Mouse (Mus musculus) forebrain, postnatal 0 days (tissue): ENCODE data around the gene Rlf. TPM values are rescaled to one million over a fixed set of nuclear protein-coding genes. Genes with fewer than 3 reads are reported as not detected.

Source experiments
- ATAC-seq: fragments of 200-750 bp; cut with Nextera tagmentation; 2 replicates; pipeline ENCODE4 v1.8.0; 2017; ENCODE audit warnings: mild to moderate bottlenecking, moderate library complexity
- DNase-seq: peaks from one replicate; pipeline ENCODE4 v3.0.0-alpha.2; 2015
- H3K27ac ChIP-seq: fragments of 300-500 bp; sonication (generic); 2 replicates; pipeline ENCODE4 v1.5.1; 2014; ENCODE audit warnings: low read depth, mild to moderate bottlenecking, antibody characterized with exemption, low read length, moderate library complexity, mixed read lengths
- H3K27me3 ChIP-seq: fragments of 300-500 bp; sonication (generic); 2 replicates; pipeline ENCODE4 v1.6.1; 2014; ENCODE audit warnings: mild to moderate bottlenecking, low read length, mixed read lengths; ENCODE audit not compliant: insufficient read depth
- H3K36me3 ChIP-seq: fragments of 300-500 bp; sonication (generic); 2 replicates; pipeline ENCODE4 v1.6.1; 2014; ENCODE audit warnings: mild to moderate bottlenecking, moderate library complexity; ENCODE audit not compliant: insufficient read depth
- H3K4me1 ChIP-seq: fragments of 300-500 bp; sonication (generic); 2 replicates; pipeline ENCODE4 v1.6.1; 2014; ENCODE audit warnings: antibody characterized with exemption; ENCODE audit not compliant: insufficient read depth
- H3K4me2 ChIP-seq: fragments of 300-500 bp; sonication (generic); 2 replicates; pipeline ENCODE4 v1.6.1; 2014; ENCODE audit warnings: low read depth, mild to moderate bottlenecking, moderate library complexity
- H3K4me3 ChIP-seq: fragments of 300-500 bp; sonication (generic); 2 replicates; pipeline ENCODE4 v1.5.1; 2014; ENCODE audit warnings: low read depth, low read length, mixed read lengths
- H3K9ac ChIP-seq: fragments of 300-500 bp; sonication (generic); 2 replicates; pipeline ENCODE4 v1.6.1; 2014; ENCODE audit warnings: mild to moderate bottlenecking
- H3K9me3 ChIP-seq: fragments of 300-500 bp; sonication (generic); 2 replicates; pipeline ENCODE4 v1.6.1; 2016; ENCODE audit warnings: low read length
- CTCF ChIP-seq: sonication (generic); IDR thresholded peaks from 2 replicates; pipeline ENCODE4 v1.5.1; 2016; ENCODE audit warnings: antibody characterized with exemption, control low read depth, low read depth
- WGBS: fragments of 180-500 bp; shearing (Covaris S2); extraction: QIAGEN DNeasy Blood & Tissue Kit; methylation state at CpG from one replicate; pipeline ENCODE4 v1.1.7; 2014; 5-methylcytosine and 5-hydroxymethylcytosine counted together
- polyA plus RNA-seq: library from polyadenylated mRNA; unstranded; fragments of >200 nt; fragmentation: Nextera tagmentation; extraction: Ambion mirVana; gene quantifications from 2 replicates; pipeline ENCODE4 v1.2.1, GENCODE M21; 2015
- total RNA-seq: library from RNA; depleted of rRNA; stranded (reverse); fragments of >200 nt; gene quantifications from 2 replicates; pipeline ENCODE4 v1.2.3, GENCODE M21; 2014; rRNA removed

The Rlf gene
- total and polyA plus RNA-seq, 2 experiments from 2014 or later = 17.4 to 42.9 TPM

DNA sequence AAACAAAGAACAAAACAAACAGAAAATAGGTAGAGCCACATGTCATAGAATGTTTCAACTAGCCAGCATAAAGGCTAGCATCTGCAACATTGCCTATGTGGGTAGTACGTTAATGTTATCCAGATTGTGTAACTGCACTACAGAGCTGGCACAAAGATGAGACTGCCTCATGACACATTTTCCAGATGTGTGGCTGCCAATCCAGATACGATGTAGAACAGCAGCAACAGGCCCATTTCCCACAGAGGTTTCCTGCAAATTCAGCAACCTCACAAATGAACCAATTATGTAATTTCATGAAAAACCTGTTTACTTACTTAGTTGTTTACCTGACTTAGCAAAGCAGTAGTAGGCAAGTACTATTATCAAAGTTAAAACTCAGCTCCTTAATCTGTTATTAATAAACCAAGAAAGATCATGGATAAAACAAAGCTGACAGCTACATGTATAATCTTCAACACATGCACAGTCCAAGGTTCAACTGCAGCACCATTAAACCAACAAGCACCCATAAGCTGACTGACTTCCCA is 51.3 kb downstream of the Rlf start:
- no peak overlapping the region for H3K9ac ChIP-seq

DNA sequence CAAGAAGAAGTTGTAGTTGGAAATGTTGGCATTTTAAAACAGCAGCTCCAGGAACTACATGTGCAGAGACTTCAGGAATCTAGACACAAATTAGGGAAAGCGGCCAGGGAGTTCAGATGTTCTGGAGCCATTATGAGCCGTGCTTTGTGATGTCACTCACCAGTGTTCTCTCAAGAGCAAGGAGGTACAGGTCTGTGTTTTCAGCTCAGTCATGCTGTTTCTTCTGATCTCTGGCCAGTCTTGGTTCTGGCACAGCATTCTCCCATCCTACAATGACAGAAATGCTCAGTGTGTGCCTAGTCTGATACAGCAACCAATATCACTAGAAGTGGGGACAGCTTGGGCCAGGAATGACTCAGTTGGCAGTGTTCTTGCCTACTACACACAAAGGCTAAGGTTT is 105.8 kb downstream of the Rlf start, which contains the start of gene Tmco2:
Gene Tmco2 (minus strand): TSS at position 101 of the 400 bp plus-strand sequence.
- DNase-seq (no peak), ATAC-seq (no peak)
- TF ChIP-seq CTCF = no peak
- Histone ChIP-seq H3K4me1 (no peaks in the 10 kb centered on the region), H3K9me3 (no peaks in the 10 kb centered on the region), H3K27me3 (no peaks in the 10 kb centered on the region; the same call in 1 of the 2 replicates), H3K27ac (no peak within 1 kb of the TSS), H3K4me3 (no peak within 1 kb of the TSS), H3K9ac (no peak within 1 kb of the TSS), H3K36me3 (no peaks in the 10 kb centered on the region), H3K4me2 (no peak within 1 kb of the TSS)
- WGBS = 93% methylated on average over 2 of the region's 2 CpGs

More for the DNA sequence above, 51.3 kb downstream of the Rlf start:
- Histone ChIP-seq H3K27me3 (no peaks in the 10 kb centered on the region), H3K9me3 (no peaks in the 10 kb centered on the region), H3K27ac (no peak overlapping the region), H3K4me1 (no peaks in the 10 kb centered on the region), H3K4me2 (no peak overlapping the region), H3K36me3 (peaks cover 17% of the 10 kb centered on the region), H3K4me3 (no peak overlapping the region)
- WGBS = 93% methylated on average over 2 of the region's 2 CpGs
- TF ChIP-seq CTCF = no peak
- DNase-seq = no peak
- no peak for ATAC-seq

DNA sequence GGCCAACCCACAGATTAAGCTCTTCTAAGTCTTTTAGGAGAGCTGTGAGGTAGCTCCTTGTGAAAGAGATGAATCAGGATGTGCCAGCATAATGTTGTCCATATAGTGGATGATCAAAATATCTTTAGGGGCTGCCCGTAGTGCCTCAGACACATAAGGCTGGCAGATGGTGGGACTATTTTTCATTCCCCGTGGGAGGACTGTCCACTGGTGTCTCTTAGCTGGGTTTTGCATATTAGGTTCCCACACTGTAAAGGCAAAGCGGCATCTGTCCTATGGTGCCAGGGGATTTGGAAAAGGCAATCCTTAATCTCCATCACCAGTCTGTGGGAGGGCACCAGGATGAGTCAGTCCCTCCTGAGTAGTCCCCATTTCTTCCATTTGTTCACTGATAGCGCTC is 111.6 kb downstream of the Rlf start:
- H3K9me3 ChIP-seq = no peaks in the 10 kb centered on the region
- no peaks in the 10 kb centered on the region for H3K27me3 ChIP-seq
- H3K36me3 ChIP-seq = no peaks in the 10 kb centered on the region
- no peak overlapping the region for H3K4me2 ChIP-seq
- H3K4me1 ChIP-seq = 0 out of 2 replicates have a peak, but pooled peaks cover 3% of the 10 kb centered on the region
- no peak overlapping the region for H3K9ac ChIP-seq
- H3K4me3 ChIP-seq = no peak overlapping the region
- 87% methylated on average over 4 of the region's 4 CpGs for WGBS
- H3K27ac ChIP-seq = no peak overlapping the region
- TF ChIP-seq CTCF = no peak
- DNase-seq (no peak), ATAC-seq (no peak)

DNA sequence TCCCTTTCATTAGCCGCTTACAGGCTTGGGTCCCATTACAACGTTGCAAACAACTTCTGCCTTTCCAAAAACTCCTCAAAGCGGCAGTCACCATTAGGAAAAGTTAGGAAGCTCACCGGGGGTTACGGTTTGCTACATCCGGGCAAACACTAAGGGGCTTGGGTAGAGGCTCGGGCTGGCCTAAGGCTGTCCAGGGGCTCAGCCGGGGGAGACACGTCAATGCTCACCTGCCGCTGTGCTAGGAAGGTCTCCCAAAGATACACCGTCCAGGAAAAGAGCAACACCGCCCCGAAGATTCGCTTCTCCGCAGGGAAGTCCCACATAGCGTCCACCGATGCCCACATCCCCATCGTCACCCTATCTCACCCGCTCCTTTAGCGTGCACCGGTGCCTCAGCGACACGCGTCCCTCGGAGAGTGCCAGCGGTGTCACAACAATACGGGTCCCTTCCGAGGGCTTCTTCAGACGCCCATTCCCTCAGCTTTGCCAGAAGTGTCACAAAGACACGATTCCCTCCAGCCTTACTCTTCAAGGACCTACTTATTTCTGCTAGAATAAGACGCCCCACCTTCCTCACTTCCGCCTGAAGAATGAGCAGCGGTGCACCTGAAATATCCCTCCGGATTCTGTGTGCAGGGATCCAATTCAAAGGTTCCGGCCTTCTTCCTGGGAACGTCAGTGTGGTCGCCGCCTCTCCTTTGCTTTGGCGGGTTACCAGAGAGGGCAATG is 117.1 kb downstream of the Rlf start, which contains the start of gene Zmpste24:
Gene Zmpste24 (minus strand): TSS at position 592 of the 729 bp plus-strand sequence.
- ATAC-seq = peak; percentile 98
- Histone ChIP-seq H3K27me3 (no peaks in the 10 kb centered on the region), H3K4me3 (peak within 1 kb of the TSS; percentile 84), H3K9me3 (no peaks in the 10 kb centered on the region), H3K36me3 (peaks cover 21% of the 10 kb centered on the region), H3K4me2 (peak within 1 kb of the TSS; percentile 55), H3K27ac (peak within 1 kb of the TSS; percentile 75; the same call in 1 of the 2 replicates), H3K4me1 (peaks cover 10% of the 10 kb centered on the region), H3K9ac (peak within 1 kb of the TSS; percentile 63)
- under 1% methylated on average over 39 of the region's 39 CpGs for WGBS
- DNase-seq = peak; percentile 96
- TF ChIP-seq CTCF = no peak

Other genes with a start within 250 kb of the Rlf start
- 86.8 and 92.0 TPM in 2 replicates for gene Smap2, start 197.8 kb downstream of the Rlf start, total RNA-seq
- gene Smap2, start 197.8 kb downstream of the Rlf start, polyA plus RNA-seq = 41.3 and 49.7 TPM in 2 replicates
- 28.1 and 29.8 TPM in 2 replicates for gene Col9a2, start 175.7 kb downstream of the Rlf start, total RNA-seq
- 8.2 and 9.1 TPM in 2 replicates for gene Col9a2, start 175.7 kb downstream of the Rlf start, polyA plus RNA-seq
- gene Zmpste24, start 116.8 kb downstream of the Rlf start, total RNA-seq = 14.2 and 20.5 TPM in 2 replicates
- gene Zmpste24, start 116.8 kb downstream of the Rlf start, polyA plus RNA-seq = 13.0 and 16.1 TPM in 2 replicates
- not detected in 2 replicates for gene Tmco2, start 105.9 kb downstream of the Rlf start, total RNA-seq
- not detected in 2 replicates for gene Tmco2, start 105.9 kb downstream of the Rlf start, polyA plus RNA-seq
- not detected in 2 replicates for gene Gm12888, start 109.8 kb upstream of the Rlf start, total RNA-seq
- gene Gm12888, start 109.8 kb upstream of the Rlf start, polyA plus RNA-seq = not detected in 2 replicates
- not detected in 2 replicates for gene Gm12886, start 208.0 kb upstream of the Rlf start, total RNA-seq
- not detected in 2 replicates for gene Gm12886, start 208.0 kb upstream of the Rlf start, polyA plus RNA-seq